25 mouse cellular contexts compared by ENCODE assay signal in genomic region chr6:52805237-52805856, GRCm38 (mm10).
DNase-seq lines count a peak whose midpoint lies in the region; ATAC-seq lines count a peak whose summit lies in the region.
"Had no signal": no experiment of that assay in that cellular context is flagged by ENCODE, and none has a peak within 500 bp of the region (broad histone marks: within the 10 kb centered on the region; RNA-seq: fewer than 3 reads in every experiment).

No protein-coding gene starts in this region.

- H3K36me3 ChIP-seq in limb, embryonic 10.5 days: no peaks in the 10 kb centered on the region
- H3K36me3 ChIP-seq in midbrain, embryonic 13.5 days: no peaks in the 10 kb centered on the region
- H3K36me3 ChIP-seq: heart, embryonic 15.5 days; liver, embryonic 15.5 days; lung, embryonic 15.5 days had no signal

- no peak overlapping the region for H3K9ac ChIP-seq in midbrain, embryonic 13.5 days (replicated peaks)
- H3K9ac ChIP-seq: forebrain, embryonic 13.5 days; heart, embryonic 15.5 days; hindbrain, embryonic 14.5 days; liver, embryonic 15.5 days; lung, embryonic 15.5 days had no signal

- peak; percentile 34 for DNase-seq in cerebellum, adult 9-10 months
- no peak for DNase-seq in cerebellum, adult 11-12 months
- DNase-seq in kidney, adult 9 months: peak; percentile 6
- DNase-seq in kidney, adult 18-20 months: no peak
- no peak for DNase-seq in limb, embryonic 10.5 days (ENCODE audit: low spot score)
- no peak for DNase-seq in Muller cell, postnatal 12 days (ENCODE audit: inconsistent ontology term)
- DNase-seq: adrenal gland, postnatal 25 days; gastrocnemius, adult 2 months; heart, postnatal 36 days; layer of hippocampus, postnatal 36 days; liver; lung, postnatal 36 days; midbrain, embryonic 14.5 days; right cerebral cortex, postnatal 14 days; thymus, adult 2 months; thymus, postnatal 4 days had no signal

- no peak for ATAC-seq in midbrain, embryonic 13.5 days
- ATAC-seq: CD4-positive, CD25-positive, alpha-beta regulatory T cell, adult 4 months; forebrain, embryonic 13.5 days had no signal

- H3K4me3 ChIP-seq in limb, embryonic 10.5 days: no peak overlapping the region
- no peak overlapping the region for H3K4me3 ChIP-seq in midbrain, embryonic 13.5 days (replicated peaks)
- H3K4me3 ChIP-seq: forebrain, embryonic 13.5 days; gastrocnemius, adult 2 months; heart, embryonic 15.5 days; liver, embryonic 15.5 days; lung, embryonic 15.5 days; megakaryocyte, embryonic 14.5 days had no signal

- H3K4me2 ChIP-seq in midbrain, embryonic 13.5 days (replicated peaks): no peak overlapping the region
- H3K4me2 ChIP-seq: forebrain, embryonic 13.5 days; heart, embryonic 15.5 days; hindbrain, embryonic 14.5 days; liver, embryonic 15.5 days; lung, embryonic 15.5 days had no signal

- H3K4me1 ChIP-seq in limb, embryonic 10.5 days: peaks cover 50% of the 10 kb centered on the region
- H3K4me1 ChIP-seq in midbrain, embryonic 13.5 days (replicated peaks): 0 out of 2 replicates have a peak, but pooled peaks cover 7% of the 10 kb centered on the region
- H3K4me1 ChIP-seq: liver, embryonic 15.5 days; lung, embryonic 15.5 days had no signal

- H3K27me3 ChIP-seq in limb, embryonic 10.5 days (ENCODE audit: low read depth, poor library complexity, severe bottlenecking): peaks cover 11% of the 10 kb centered on the region; the same call in 1 of the 2 replicates
- no peaks in the 10 kb centered on the region for H3K27me3 ChIP-seq in midbrain, embryonic 13.5 days
- H3K27me3 ChIP-seq: heart, embryonic 15.5 days; liver, embryonic 15.5 days; lung, embryonic 15.5 days; megakaryocyte, embryonic 14.5 days had no signal

- H3K9me3 ChIP-seq in limb, embryonic 10.5 days (replicated peaks): no peaks in the 10 kb centered on the region
- no peaks in the 10 kb centered on the region for H3K9me3 ChIP-seq in midbrain, embryonic 13.5 days
- H3K9me3 ChIP-seq: forebrain, embryonic 13.5 days; heart, embryonic 15.5 days; liver, embryonic 15.5 days; lung, embryonic 15.5 days; megakaryocyte, embryonic 14.5 days had no signal

- H3K27ac ChIP-seq in limb, embryonic 10.5 days: peak overlapping the region; percentile 3; the same call in 1 of the 2 replicates
- no peak overlapping the region for H3K27ac ChIP-seq in midbrain, embryonic 13.5 days
- H3K27ac ChIP-seq: forebrain, embryonic 13.5 days; gastrocnemius, adult 2 months; heart, embryonic 15.5 days; hindbrain, embryonic 14.5 days; liver, embryonic 15.5 days; lung, embryonic 15.5 days; stomach, postnatal 0 days had no signal

- WGBS in limb, embryonic 10.5 days: 92% methylated on average over 3 of the region's 3 CpGs
- 93% methylated on average over 3 of the region's 3 CpGs for WGBS in midbrain, embryonic 13.5 days

Comparison
In these comparisons a context has a peak if more than half of its experiments do, and no peak if none do; other contexts are left out.
1. DNase-seq: peak in cerebellum, adult 9-10 months (single experiment) and kidney, adult 9 months (single experiment); none in cerebellum, adult 11-12 months (single experiment), kidney, adult 18-20 months (single experiment), limb, embryonic 10.5 days (single experiment) and Muller cell, postnatal 12 days (single experiment).